Mouse (Mus musculus) cerebellum, adult 2 months (tissue): ENCODE data around the gene Chd1l.

Experiments
- CTCF ChIP-seq: fragments of 200-500 bp; IDR thresholded peaks from 2 replicates; pipeline ENCODE4 v1.5.1; 2011; ENCODE audit warnings: low read depth, mild to moderate bottlenecking, control low read depth, low read length, moderate library complexity, borderline replicate concordance; ENCODE audit not compliant: insufficient read depth
- POLR2A ChIP-seq: fragments of 200-500 bp; IDR thresholded peaks from 2 replicates; pipeline ENCODE4 v1.6.1; 2011; ENCODE audit warnings: low read length, control low read depth, borderline replicate concordance; ENCODE audit not compliant: insufficient read depth

GRCm38 (mm10) chr3:97615154-97615553 lies 5.2 kb upstream of the Chd1l start:
- no peak for TF ChIP-seq CTCF
- no peak for TF ChIP-seq POLR2A
